ENCODE assay signal across 16 mouse cellular contexts in genomic region chr12:8764221-8764930, GRCm38 (mm10). TPM values are rescaled to one million over a fixed set of nuclear protein-coding genes. Genes with fewer than 3 reads are reported as not detected.
DNase-seq lines count a peak whose midpoint lies in the region; ATAC-seq and TF ChIP-seq lines count a peak whose summit lies in the region.
"Had no signal": no experiment of that assay in that cellular context is flagged by ENCODE, and none has a peak within 500 bp of the region (broad histone marks: within the 10 kb centered on the region; RNA-seq: fewer than 3 reads in every experiment).

No protein-coding gene starts in this region.

- H3K4me2 ChIP-seq in hindbrain, postnatal 0 days (ENCODE audit: low read depth, low read length): no peak overlapping the region
- no peak overlapping the region for H3K4me2 ChIP-seq in hindbrain, embryonic 14.5 days (replicated peaks)
- H3K4me2 ChIP-seq: limb, embryonic 15.5 days had no signal

- no peaks in the 10 kb centered on the region for H3K4me1 ChIP-seq in hindbrain, postnatal 0 days (ENCODE audit: insufficient read depth, low read length)
- H3K4me1 ChIP-seq in hindbrain, embryonic 14.5 days (replicated peaks; ENCODE audit: control insufficient read depth, insufficient read depth, low read length): no peaks in the 10 kb centered on the region
- no peaks in the 10 kb centered on the region for H3K4me1 ChIP-seq in bone marrow macrophage, adult 2 months (ENCODE audit: control insufficient read depth, insufficient read depth, low read length)
- H3K4me1 ChIP-seq: limb, embryonic 15.5 days had no signal

- no peak overlapping the region for H3K9ac ChIP-seq in hindbrain, postnatal 0 days (replicated peaks; ENCODE audit: low read length)
- H3K9ac ChIP-seq in hindbrain, embryonic 14.5 days: no peak overlapping the region
- H3K9ac ChIP-seq: limb, embryonic 15.5 days had no signal

- no peak overlapping the region for H3K27ac ChIP-seq in hindbrain, postnatal 0 days
- no peak overlapping the region for H3K27ac ChIP-seq in hindbrain, embryonic 14.5 days
- no peak overlapping the region for H3K27ac ChIP-seq in bone marrow macrophage, adult 2 months (ENCODE audit: insufficient read depth, low read depth, low read length)
- H3K27ac ChIP-seq: gastrocnemius, adult 2 months; limb, embryonic 15.5 days had no signal

- no peak overlapping the region for H3K4me3 ChIP-seq in hindbrain, postnatal 0 days (ENCODE audit: low read length)
- H3K4me3 ChIP-seq in hindbrain, embryonic 14.5 days (replicated peaks; ENCODE audit: low read length): no peak overlapping the region
- H3K4me3 ChIP-seq in bone marrow macrophage, adult 2 months (ENCODE audit: insufficient read depth, low read length): no peak overlapping the region
- H3K4me3 ChIP-seq: gastrocnemius, adult 2 months; limb, embryonic 15.5 days; megakaryocyte, embryonic 14.5 days had no signal

- no peaks in the 10 kb centered on the region for H3K36me3 ChIP-seq in hindbrain, postnatal 0 days (ENCODE audit: insufficient read depth, low read length)
- no peaks in the 10 kb centered on the region for H3K36me3 ChIP-seq in hindbrain, embryonic 14.5 days (replicated peaks; ENCODE audit: control insufficient read depth, insufficient read depth)
- H3K36me3 ChIP-seq: limb, embryonic 15.5 days had no signal

- no peaks in the 10 kb centered on the region for H3K27me3 ChIP-seq in hindbrain, postnatal 0 days (ENCODE audit: insufficient read depth, low read length)
- H3K27me3 ChIP-seq in hindbrain, embryonic 14.5 days (ENCODE audit: control insufficient read depth, insufficient read depth, low read length): no peaks in the 10 kb centered on the region
- H3K27me3 ChIP-seq: CH12.LX; limb, embryonic 15.5 days had no signal

- H3K9me3 ChIP-seq in hindbrain, postnatal 0 days (ENCODE audit: low read length): no peaks in the 10 kb centered on the region
- no peaks in the 10 kb centered on the region for H3K9me3 ChIP-seq in hindbrain, embryonic 14.5 days (ENCODE audit: control insufficient read depth, low read length)
- H3K9me3 ChIP-seq: limb, embryonic 15.5 days had no signal

- peak; percentile 3; the same call in 1 of the 2 replicates for TF ChIP-seq CTCF in hindbrain, postnatal 0 days (IDR thresholded peaks at IDR 0.05; ENCODE audit: low read depth)
- TF ChIP-seq CTCF in bone marrow macrophage, adult 2 months (IDR thresholded peaks at IDR 0.05; ENCODE audit: low read depth, low read length): 0 out of 2 replicates have a peak, but pooled peaks have one; percentile 8

- no peak for TF ChIP-seq POLR2A in bone marrow macrophage, adult 2 months (IDR thresholded peaks at IDR 0.05; ENCODE audit: borderline replicate concordance, low read depth, low read length)

- 81% methylated on average over 15 of the region's 15 CpGs for WGBS in hindbrain, postnatal 0 days
- 83% methylated on average over 15 of the region's 15 CpGs for WGBS in hindbrain, embryonic 14.5 days

- DNase-seq in hindbrain, postnatal 0 days (ENCODE audit: low spot score): peak; percentile 27
- DNase-seq in hindbrain, embryonic 14.5 days (ENCODE audit: low spot score): no peak
- peak; percentile 53 for DNase-seq in lung, postnatal 36 days
- no peak for DNase-seq in lung, postnatal 25 days (ENCODE audit: low spot score)
- DNase-seq in urinary bladder, postnatal 25 days (ENCODE audit: low spot score): no peak
- DNase-seq: adrenal gland, postnatal 36 days; cerebellum, adult 11-12 months; gastrocnemius, adult 2 months; heart, postnatal 10 days; thymus, postnatal 14 days had no signal

- ATAC-seq in hindbrain, postnatal 0 days: no peak
- ATAC-seq in hindbrain, embryonic 14.5 days (ENCODE audit: low FRiP score): no peak
- peak; percentile 47; the same call in 1 of the 2 replicates for ATAC-seq in megakaryocyte progenitor cell, adult 5-6 weeks (replicated peaks; ENCODE audit: poor library complexity)
- ATAC-seq: intestine, embryonic 16.5 days had no signal

RNA-seq across cellular contexts. Expression of gene Sdc1, which starts 6.7 kb away (rescaled TPM):
- total RNA-seq in hindbrain, postnatal 0 days (2014; rRNA removed): 17.1 and 20.6 TPM in 2 replicates
- 12.5 and 14.0 TPM in 2 replicates for polyA plus RNA-seq in hindbrain, postnatal 0 days (2015; fragmentation: Nextera tagmentation; extraction: Ambion mirVana)
- 16.8 and 18.1 TPM in 2 replicates for polyA plus RNA-seq in hindbrain, embryonic 14.5 days (2014; fragmentation: Nextera tagmentation; extraction: Ambion mirVana)
- 10.9 and 13.0 TPM in 2 replicates for polyA plus RNA-seq in bone marrow macrophage, adult 2 months (2012; ENCODE audit: insufficient read depth, insufficient read length, missing spikeins)
- total RNA-seq in megakaryocyte progenitor cell, adult 5-6 weeks (2015): 0.37 and 0.42 TPM in 2 replicates
- 1.5 TPM in 2 replicates for total RNA-seq in megakaryocyte progenitor cell, adult 5-6 weeks (2017)

Comparison
In these comparisons a context has a peak if more than half of its experiments do, and no peak if none do; other contexts are left out.
1. DNase-seq: peak in hindbrain, postnatal 0 days (single experiment) and lung, postnatal 36 days (single experiment); none in hindbrain, embryonic 14.5 days (single experiment), lung, postnatal 25 days (single experiment) and urinary bladder, postnatal 25 days (single experiment).